In genomic region chr2:126195631-126196356, GRCm38 (mm10) we compare ENCODE assay signal across 34 mouse cellular contexts. TPM values are rescaled to one million over a fixed set of nuclear protein-coding genes. Genes with fewer than 3 reads are reported as not detected.
DNase-seq lines count a peak whose midpoint lies in the region; ATAC-seq and TF ChIP-seq lines count a peak whose summit lies in the region.
"Had no signal": no experiment of that assay in that cellular context is flagged by ENCODE, and none has a peak within 500 bp of the region (broad histone marks: within the 10 kb centered on the region; RNA-seq: fewer than 3 reads in every experiment).

No protein-coding gene starts in this region.

- H3K4me3 ChIP-seq in limb, embryonic 13.5 days = no peak overlapping the region
- H3K4me3 ChIP-seq in limb, embryonic 10.5 days = no peak overlapping the region
- H3K4me3 ChIP-seq in embryonic facial prominence, embryonic 15.5 days (replicated peaks) = no peak overlapping the region
- no peak overlapping the region for H3K4me3 ChIP-seq in limb, embryonic 14.5 days (replicated peaks; ENCODE audit: low read length)
- H3K4me3 ChIP-seq: forebrain, embryonic 10.5 days; forebrain, embryonic 13.5 days; hindbrain, embryonic 12.5 days; hindbrain, embryonic 15.5 days had no signal

- TF ChIP-seq CTCF in brain, embryonic 14.5 days (IDR thresholded peaks at IDR 0.05; ENCODE audit: borderline replicate concordance, extremely low read depth, insufficient read depth, insufficient read length) = no peak

- H3K9me3 ChIP-seq in limb, embryonic 13.5 days = no peaks in the 10 kb centered on the region
- no peaks in the 10 kb centered on the region for H3K9me3 ChIP-seq in limb, embryonic 10.5 days (replicated peaks)
- no peaks in the 10 kb centered on the region for H3K9me3 ChIP-seq in embryonic facial prominence, embryonic 15.5 days (replicated peaks)
- no peaks in the 10 kb centered on the region for H3K9me3 ChIP-seq in limb, embryonic 14.5 days (ENCODE audit: control insufficient read depth, low read length)
- H3K9me3 ChIP-seq: forebrain, embryonic 10.5 days; forebrain, embryonic 13.5 days; hindbrain, embryonic 12.5 days; hindbrain, embryonic 15.5 days had no signal

- no peak for DNase-seq in limb, embryonic 10.5 days (ENCODE audit: low spot score)
- peak; percentile 35 for DNase-seq in brain, embryonic 14.5 days (ENCODE audit: low read depth)
- DNase-seq in limb, embryonic 14.5 days (ENCODE audit: low spot score) = peak; percentile 82
- no peak for DNase-seq in cerebellum, adult 11 months
- DNase-seq in right cerebral cortex, postnatal 25 days = no peak
- no peak for DNase-seq in layer of hippocampus, postnatal 10 days (ENCODE audit: low spot score in 2 of 2)
- DNase-seq: adrenal gland, postnatal 10 days; adrenal gland, postnatal 36 days; cerebellum, adult 11-12 months; cerebellum, adult 9-10 months; cerebellum, postnatal 25 days; gastrocnemius, postnatal 10 days; gastrocnemius, postnatal 36 days had no signal

- ATAC-seq in limb, embryonic 13.5 days (ENCODE audit: low FRiP score, low read depth) = peak; percentile 76
- peak; percentile 63 for ATAC-seq in embryonic facial prominence, embryonic 15.5 days (ENCODE audit: insufficient number of reproducible peaks, low FRiP score, low TSS enrichment, low read depth)
- ATAC-seq in limb, embryonic 14.5 days (ENCODE audit: low FRiP score, low read depth) = peak; percentile 68
- ATAC-seq: activated CD4-positive, CD25-positive, alpha-beta regulatory T cell, adult 4 months; CD4-positive, CD25-positive, alpha-beta regulatory T cell, adult 4 months; forebrain, embryonic 13.5 days; intestine, postnatal 0 days had no signal

- H3K27me3 ChIP-seq in limb, embryonic 13.5 days = no peaks in the 10 kb centered on the region
- no peaks in the 10 kb centered on the region for H3K27me3 ChIP-seq in limb, embryonic 10.5 days (ENCODE audit: low read depth, poor library complexity, severe bottlenecking)
- H3K27me3 ChIP-seq in embryonic facial prominence, embryonic 15.5 days = no peaks in the 10 kb centered on the region
- H3K27me3 ChIP-seq in limb, embryonic 14.5 days (ENCODE audit: control insufficient read depth, insufficient read depth, low read length) = no peaks in the 10 kb centered on the region
- H3K27me3 ChIP-seq: forebrain, embryonic 13.5 days; hindbrain, embryonic 12.5 days; hindbrain, embryonic 15.5 days had no signal

- WGBS in limb, embryonic 13.5 days = 32% methylated on average over 12 of the region's 12 CpGs
- 76% methylated on average over 12 of the region's 12 CpGs for WGBS in limb, embryonic 10.5 days
- 39% methylated on average over 12 of the region's 12 CpGs for WGBS in embryonic facial prominence, embryonic 15.5 days
- 35% methylated on average over 12 of the region's 12 CpGs for whole genome bisulfite sequencing in limb, embryonic 14.5 days

- no peak overlapping the region for H3K9ac ChIP-seq in limb, embryonic 13.5 days
- H3K9ac ChIP-seq in embryonic facial prominence, embryonic 15.5 days = no peak overlapping the region
- no peak overlapping the region for H3K9ac ChIP-seq in limb, embryonic 14.5 days (ENCODE audit: low read depth, low read length, severe bottlenecking)
- H3K9ac ChIP-seq: forebrain, embryonic 13.5 days; hindbrain, embryonic 12.5 days; hindbrain, embryonic 15.5 days had no signal

- TF ChIP-seq POLR2A in brain, embryonic 14.5 days (IDR thresholded peaks at IDR 0.05; ENCODE audit: borderline replicate concordance, extremely low read depth, insufficient read depth, insufficient read length, poor library complexity, severe bottlenecking) = no peak
- no peak for TF ChIP-seq POLR2A in limb, embryonic 14.5 days (IDR thresholded peaks at IDR 0.05; ENCODE audit: borderline replicate concordance, extremely low read depth, insufficient read depth, insufficient read length)

- H3K4me1 ChIP-seq in limb, embryonic 13.5 days = no peaks in the 10 kb centered on the region
- peaks cover 9% of the 10 kb centered on the region; the same call in 1 of the 2 replicates for H3K4me1 ChIP-seq in limb, embryonic 10.5 days
- no peaks in the 10 kb centered on the region for H3K4me1 ChIP-seq in embryonic facial prominence, embryonic 15.5 days
- no peaks in the 10 kb centered on the region for H3K4me1 ChIP-seq in limb, embryonic 14.5 days (ENCODE audit: control insufficient read depth, insufficient read depth, low read length)
- H3K4me1 ChIP-seq: forebrain, embryonic 10.5 days; forebrain, embryonic 13.5 days; hindbrain, embryonic 12.5 days; hindbrain, embryonic 15.5 days had no signal

- H3K27ac ChIP-seq in limb, embryonic 13.5 days = no peak overlapping the region
- no peak overlapping the region for H3K27ac ChIP-seq in limb, embryonic 10.5 days
- H3K27ac ChIP-seq in embryonic facial prominence, embryonic 15.5 days (replicated peaks) = peak overlapping the region; percentile 66
- H3K27ac ChIP-seq in limb, embryonic 14.5 days (replicated peaks; ENCODE audit: low read depth, low read length) = 0 out of 2 replicates have a peak overlapping the region, but pooled peaks have one; percentile 0
- H3K27ac ChIP-seq: forebrain, embryonic 10.5 days; forebrain, embryonic 13.5 days; hindbrain, embryonic 12.5 days; hindbrain, embryonic 15.5 days had no signal

- H3K36me3 ChIP-seq in limb, embryonic 13.5 days = no peaks in the 10 kb centered on the region
- no peaks in the 10 kb centered on the region for H3K36me3 ChIP-seq in limb, embryonic 10.5 days
- no peaks in the 10 kb centered on the region for H3K36me3 ChIP-seq in embryonic facial prominence, embryonic 15.5 days
- no peaks in the 10 kb centered on the region for H3K36me3 ChIP-seq in limb, embryonic 14.5 days (ENCODE audit: control insufficient read depth, insufficient read depth, low read length)
- H3K36me3 ChIP-seq: forebrain, embryonic 10.5 days; hindbrain, embryonic 12.5 days; hindbrain, embryonic 15.5 days had no signal

- no peak overlapping the region; the same call in 1 of the 2 replicates for H3K4me2 ChIP-seq in limb, embryonic 13.5 days (replicated peaks)
- H3K4me2 ChIP-seq in embryonic facial prominence, embryonic 15.5 days (replicated peaks) = no peak overlapping the region; the same call in 1 of the 2 replicates
- 0 out of 2 replicates have a peak overlapping the region, but pooled peaks have one; percentile 17 for H3K4me2 ChIP-seq in limb, embryonic 14.5 days (replicated peaks; ENCODE audit: low read depth, low read length, severe bottlenecking)
- H3K4me2 ChIP-seq: forebrain, embryonic 13.5 days; heart, embryonic 11.5 days; hindbrain, embryonic 12.5 days; hindbrain, embryonic 15.5 days had no signal

RNA-seq across cellular contexts. Expression of gene Gm17555, which starts 19.1 kb away (rescaled TPM):
- polyA plus RNA-seq in limb, embryonic 13.5 days (2015; fragmentation: Nextera tagmentation; extraction: Ambion mirVana) = not detected in 2 replicates
- polyA plus RNA-seq in limb, embryonic 10.5 days (2016; fragmentation: Nextera tagmentation; extraction: Ambion mirVana) = not detected in 2 replicates
- polyA plus RNA-seq in brain, embryonic 14.5 days (2012; rRNA removed) = not detected in 2 replicates
- not detected in 2 replicates for polyA plus RNA-seq in embryonic facial prominence, embryonic 15.5 days (2015; fragmentation: Nextera tagmentation; extraction: Ambion mirVana)
- polyA plus RNA-seq in limb, embryonic 14.5 days (2012; rRNA removed) = not detected in 2 replicates
- polyA plus RNA-seq in limb, embryonic 14.5 days (2014; fragmentation: Nextera tagmentation; extraction: Ambion mirVana) = not detected in 2 replicates
- not detected for total RNA-seq in layer of hippocampus, postnatal 10 days (2021)
- total RNA-seq: adrenal gland, postnatal 10 days; adrenal gland, postnatal 36 days; gastrocnemius, adult 18-20 months; gastrocnemius, postnatal 10 days; gastrocnemius, postnatal 36 days; granulocyte monocyte progenitor cell, adult 5-6 weeks; heart, adult 8-10 months; heart, postnatal 25 days; hematopoietic stem cell, adult 5-6 weeks; MEL had no signal
- polyA plus RNA-seq: activated CD4-positive, CD25-positive, alpha-beta regulatory T cell, adult 4 months; C2C12; CD4-positive, CD25-positive, alpha-beta regulatory T cell, adult 4 months; forebrain, embryonic 10.5 days; forebrain, embryonic 13.5 days; heart, embryonic 11.5 days; heart, embryonic 14.5 days; heart, postnatal 0 days; hindbrain, embryonic 12.5 days; hindbrain, embryonic 15.5 days; intestine, embryonic 14.5 days; intestine, postnatal 0 days had no signal

RNA-seq across cellular contexts. Expression of gene Dtwd1, which starts 43.9 kb away (rescaled TPM):
- 27.3 and 30.4 TPM in 2 replicates for polyA plus RNA-seq in limb, embryonic 13.5 days (2015; fragmentation: Nextera tagmentation; extraction: Ambion mirVana)
- polyA plus RNA-seq in limb, embryonic 10.5 days (2016; fragmentation: Nextera tagmentation; extraction: Ambion mirVana) = 28.3 and 29.9 TPM in 2 replicates
- polyA plus RNA-seq in brain, embryonic 14.5 days (2012; rRNA removed) = 10.3 and 11.2 TPM in 2 replicates
- polyA plus RNA-seq in embryonic facial prominence, embryonic 15.5 days (2015; fragmentation: Nextera tagmentation; extraction: Ambion mirVana) = 26.9 and 27.1 TPM in 2 replicates
- polyA plus RNA-seq in limb, embryonic 14.5 days (2012; rRNA removed) = 11.9 and 18.9 TPM in 2 replicates
- polyA plus RNA-seq in limb, embryonic 14.5 days (2014; fragmentation: Nextera tagmentation; extraction: Ambion mirVana) = 27.6 and 30.2 TPM in 2 replicates
- 10 to 100 TPM; 13.1 to 13.3 TPM for total RNA-seq in layer of hippocampus, postnatal 10 days (2021)

RNA-seq across cellular contexts. Expression of gene Fam227b, which starts 44.0 kb away (rescaled TPM):
- polyA plus RNA-seq in limb, embryonic 13.5 days (2015; fragmentation: Nextera tagmentation; extraction: Ambion mirVana) = not detected in 2 replicates
- not detected in 2 replicates for polyA plus RNA-seq in limb, embryonic 10.5 days (2016; fragmentation: Nextera tagmentation; extraction: Ambion mirVana)
- polyA plus RNA-seq in brain, embryonic 14.5 days (2012; rRNA removed) = not detected in 2 replicates
- polyA plus RNA-seq in embryonic facial prominence, embryonic 15.5 days (2015; fragmentation: Nextera tagmentation; extraction: Ambion mirVana) = not detected in 2 replicates
- not detected in 2 replicates for polyA plus RNA-seq in limb, embryonic 14.5 days (2012; rRNA removed)
- polyA plus RNA-seq in limb, embryonic 14.5 days (2014; fragmentation: Nextera tagmentation; extraction: Ambion mirVana) = not detected in 2 replicates
- under 1 TPM; 0.20 to 0.30 TPM for total RNA-seq in layer of hippocampus, postnatal 10 days (2021)
- total RNA-seq: adrenal gland, postnatal 10 days; common myeloid progenitor, adult 5-6 weeks; gastrocnemius, postnatal 10 days; gastrocnemius, postnatal 36 days; granulocyte monocyte progenitor cell, adult 5-6 weeks; heart, adult 8-10 months; hematopoietic stem cell, adult 5-6 weeks; MEL had no signal
- polyA plus RNA-seq: activated CD4-positive, CD25-positive, alpha-beta regulatory T cell, adult 4 months; C2C12; CD4-positive, CD25-positive, alpha-beta regulatory T cell, adult 4 months; forebrain, embryonic 10.5 days; forebrain, embryonic 13.5 days; heart, postnatal 0 days; hindbrain, embryonic 12.5 days; hindbrain, embryonic 15.5 days; intestine, embryonic 14.5 days; intestine, postnatal 0 days had no signal

Comparison
In these comparisons a context has a peak if more than half of its experiments do, and no peak if none do; other contexts are left out.
1. H3K27ac ChIP-seq: peak in embryonic facial prominence, embryonic 15.5 days (single experiment) and limb, embryonic 14.5 days (single experiment); none in limb, embryonic 13.5 days (single experiment) and limb, embryonic 10.5 days (single experiment).
2. DNase-seq: peak in brain, embryonic 14.5 days (single experiment) and limb, embryonic 14.5 days (single experiment); none in limb, embryonic 10.5 days (single experiment), cerebellum, adult 11 months (single experiment), right cerebral cortex, postnatal 25 days (single experiment) and layer of hippocampus, postnatal 10 days (0 of 2).
3. Peak in every context shown above with its lines, with median percentiles within 50 percentile points of each other: ATAC-seq.